Mouse (Mus musculus) limb, embryonic 10.5 days (tissue): Measurements from ENCODE around the gene Prr7. TPM values are rescaled to one million over a fixed set of nuclear protein-coding genes. Genes with fewer than 3 reads are reported as not detected.

Source experiments
- DNase-seq: peaks from one replicate; pipeline ENCODE4 v3.0.0-alpha.2; 2017; ENCODE audit warnings: low spot score
- H3K27ac ChIP-seq: fragments of 300-500 bp; sonication (generic); 2 replicates; pipeline ENCODE4 v1.5.1; 2016; ENCODE audit warnings: mild to moderate bottlenecking
- H3K27me3 ChIP-seq: fragments of 300-500 bp; sonication (generic); 2 replicates; pipeline ENCODE4 v1.6.1; 2016; ENCODE audit warnings: low read depth, mild to moderate bottlenecking; ENCODE audit not compliant: poor library complexity, severe bottlenecking
- H3K36me3 ChIP-seq: fragments of 300-500 bp; sonication (generic); 2 replicates; pipeline ENCODE4 v1.6.1; 2016; ENCODE audit warnings: mild to moderate bottlenecking, moderate library complexity
- H3K4me1 ChIP-seq: fragments of 300-500 bp; sonication (generic); 2 replicates; pipeline ENCODE4 v1.6.1; 2016
- H3K4me3 ChIP-seq: fragments of 300-500 bp; sonication (generic); 2 replicates; pipeline ENCODE4 v1.5.1; 2016; ENCODE audit warnings: mild to moderate bottlenecking, moderate library complexity
- H3K9me3 ChIP-seq: fragments of 300-500 bp; sonication (generic); replicated peaks from 2 replicates; pipeline ENCODE4 v1.6.1; 2016; ENCODE audit warnings: mild to moderate bottlenecking
- WGBS: fragments of 180-500 bp; shearing (Covaris S2); methylation state at CpG from one replicate; pipeline ENCODE4 v1.1.7; 2016; 5-methylcytosine and 5-hydroxymethylcytosine counted together
- polyA plus RNA-seq: library from polyadenylated mRNA; unstranded; fragments of >200 nt; fragmentation: Nextera tagmentation; extraction: Ambion mirVana; gene quantifications from 2 replicates; pipeline ENCODE4 v1.2.1, GENCODE M21; 2016

Prr7 gene
- polyA plus RNA-seq, 1 experiment from 2014 or later: 0.34 TPM

DNA sequence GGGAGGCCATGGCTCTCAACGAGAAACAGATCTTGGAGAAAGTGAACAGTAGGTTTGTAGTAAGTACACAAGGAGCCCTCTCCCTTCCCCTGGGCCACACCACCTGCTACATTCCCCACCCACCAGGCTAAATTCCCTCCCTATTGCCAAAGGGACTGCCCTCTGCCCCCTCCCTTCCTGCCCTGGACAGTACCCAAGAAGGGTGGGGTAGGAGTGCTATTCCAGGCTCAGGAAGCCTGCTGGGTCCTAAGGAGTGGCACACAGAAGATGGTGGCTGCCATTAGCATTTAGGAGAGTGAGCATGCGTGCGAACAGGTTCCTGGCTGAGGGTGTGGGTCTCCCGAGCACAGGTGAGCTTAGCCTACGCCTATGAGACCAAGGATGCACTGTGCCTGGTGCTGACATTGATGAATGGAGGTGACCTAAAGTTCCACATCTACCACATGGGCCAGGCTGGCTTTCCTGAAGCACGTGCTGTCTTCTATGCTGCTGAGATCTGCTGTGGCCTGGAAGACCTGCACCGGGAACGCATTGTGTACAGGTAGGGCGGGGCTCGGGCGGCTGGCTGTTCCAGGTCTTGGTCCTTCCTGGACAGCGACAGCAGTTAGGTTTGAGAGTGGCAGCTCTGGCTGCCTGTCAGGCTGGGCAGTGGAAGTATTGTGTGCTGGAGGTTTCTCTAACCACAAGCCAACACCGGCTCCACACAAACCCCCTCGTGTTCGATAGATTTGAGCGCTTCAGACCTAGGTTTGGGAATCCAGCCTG is 12.1 kb upstream of the Prr7 start:
- Histone ChIP-seq H3K27ac (no peak overlapping the region), H3K4me3 (no peak overlapping the region), H3K9me3 (no peaks in the 10 kb centered on the region), H3K4me1 (peaks cover 10% of the 10 kb centered on the region), H3K36me3 (peaks cover 92% of the 10 kb centered on the region), H3K27me3 (no peaks in the 10 kb centered on the region)
- 94% methylated on average over 16 of the region's 16 CpGs for WGBS
- no peak for DNase-seq

DNA sequence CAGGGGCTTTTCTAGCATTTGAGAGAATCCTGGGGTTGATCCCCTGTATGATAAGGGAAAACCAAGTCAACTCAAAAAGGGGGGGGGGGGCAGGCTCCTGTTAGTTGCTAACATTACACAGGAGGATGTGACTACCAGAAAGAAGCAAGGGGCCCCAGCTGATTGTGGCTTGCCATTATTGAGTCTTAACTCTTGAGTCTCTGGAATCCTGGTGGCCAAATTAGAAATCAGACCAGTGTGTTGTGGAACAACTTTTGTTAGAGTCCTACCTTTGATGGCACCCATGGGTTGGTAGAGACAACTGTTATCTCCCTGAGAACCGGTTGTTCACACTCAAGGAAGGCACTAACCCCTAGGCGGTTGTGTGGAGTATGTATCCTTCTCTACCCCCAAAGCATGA is 1.1 kb upstream of the Prr7 start:
- Histone ChIP-seq H3K4me3 (0 out of 2 replicates have a peak overlapping the region, but pooled peaks have one; percentile 71), H3K27ac (no peak overlapping the region), H3K4me1 (peaks cover 42% of the 10 kb centered on the region), H3K36me3 (peaks cover 49% of the 10 kb centered on the region), H3K27me3 (0 out of 2 replicates have a peak, but pooled peaks cover 3% of the 10 kb centered on the region), H3K9me3 (no peaks in the 10 kb centered on the region)
- 45% methylated on average over 2 of the region's 2 CpGs for WGBS
- no peak for DNase-seq

DNA sequence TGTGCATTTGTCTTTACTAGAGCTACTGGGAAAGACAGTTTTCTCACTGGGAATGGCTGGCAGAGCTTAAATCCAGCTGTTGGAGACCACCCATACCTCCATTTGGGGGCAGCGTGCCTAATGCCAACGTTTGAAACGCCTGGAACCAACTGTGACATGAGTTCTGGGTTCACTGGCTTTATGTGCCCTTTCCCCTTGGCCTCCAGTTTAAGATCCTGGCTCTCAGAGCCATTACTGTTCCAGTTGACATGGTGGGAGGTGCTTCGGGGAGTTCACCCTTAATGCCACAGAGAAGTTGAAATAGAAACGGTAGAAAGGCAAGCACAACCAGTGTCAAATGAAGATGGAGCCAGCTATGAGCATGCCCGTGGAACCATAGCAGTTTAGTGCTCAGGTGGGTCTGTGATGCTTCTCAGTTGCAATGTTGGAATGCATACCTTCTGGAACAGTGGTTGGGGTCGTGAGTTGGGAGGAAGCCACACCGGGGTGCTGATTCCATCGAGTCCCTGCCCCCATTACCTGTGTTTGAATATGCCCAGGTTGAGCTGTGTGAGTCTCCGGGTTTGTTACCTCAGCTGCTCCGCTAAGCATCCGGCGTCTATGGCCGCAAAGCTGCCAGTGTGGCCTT is 554 bp upstream of the Prr7 start:
- H3K27ac ChIP-seq: peak overlapping the region; percentile 91
- H3K4me3 ChIP-seq: peak overlapping the region; percentile 71
- no peaks in the 10 kb centered on the region for H3K9me3 ChIP-seq
- 0 out of 2 replicates have a peak, but pooled peaks cover 3% of the 10 kb centered on the region for H3K27me3 ChIP-seq
- WGBS: 12% methylated on average over 14 of the region's 14 CpGs
- peaks cover 44% of the 10 kb centered on the region for H3K4me1 ChIP-seq
- H3K36me3 ChIP-seq: peaks cover 43% of the 10 kb centered on the region
- no peak for DNase-seq

DNA sequence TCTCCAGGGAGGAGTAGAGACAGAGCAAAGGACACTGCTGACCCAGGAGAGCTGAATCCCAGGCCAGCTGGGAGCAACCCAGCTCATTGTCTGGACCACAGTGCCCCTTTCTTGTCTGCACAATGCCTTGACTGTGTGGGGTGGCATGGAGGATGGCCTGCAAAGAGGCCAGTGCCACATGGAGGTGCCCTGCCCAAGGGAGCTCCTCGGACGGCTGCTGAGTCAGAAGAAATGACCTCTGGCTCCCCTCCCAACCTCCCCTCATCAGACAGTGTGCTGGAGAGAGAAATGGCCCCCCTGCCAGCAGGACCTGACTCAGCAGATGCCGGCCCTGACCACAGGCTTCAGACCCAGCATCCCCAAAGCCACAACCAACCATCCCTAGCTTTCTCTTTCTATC is 1.1 kb downstream of the Prr7 start:
- H3K36me3 ChIP-seq: peaks cover 27% of the 10 kb centered on the region
- no peaks in the 10 kb centered on the region for H3K9me3 ChIP-seq
- DNase-seq: no peak
- H3K27ac ChIP-seq: peak overlapping the region; percentile 91
- WGBS: 20% methylated on average over 3 of the region's 3 CpGs
- H3K4me1 ChIP-seq: peaks cover 56% of the 10 kb centered on the region
- peak overlapping the region; percentile 71 for H3K4me3 ChIP-seq
- H3K27me3 ChIP-seq: 0 out of 2 replicates have a peak, but pooled peaks cover 3% of the 10 kb centered on the region

DNA sequence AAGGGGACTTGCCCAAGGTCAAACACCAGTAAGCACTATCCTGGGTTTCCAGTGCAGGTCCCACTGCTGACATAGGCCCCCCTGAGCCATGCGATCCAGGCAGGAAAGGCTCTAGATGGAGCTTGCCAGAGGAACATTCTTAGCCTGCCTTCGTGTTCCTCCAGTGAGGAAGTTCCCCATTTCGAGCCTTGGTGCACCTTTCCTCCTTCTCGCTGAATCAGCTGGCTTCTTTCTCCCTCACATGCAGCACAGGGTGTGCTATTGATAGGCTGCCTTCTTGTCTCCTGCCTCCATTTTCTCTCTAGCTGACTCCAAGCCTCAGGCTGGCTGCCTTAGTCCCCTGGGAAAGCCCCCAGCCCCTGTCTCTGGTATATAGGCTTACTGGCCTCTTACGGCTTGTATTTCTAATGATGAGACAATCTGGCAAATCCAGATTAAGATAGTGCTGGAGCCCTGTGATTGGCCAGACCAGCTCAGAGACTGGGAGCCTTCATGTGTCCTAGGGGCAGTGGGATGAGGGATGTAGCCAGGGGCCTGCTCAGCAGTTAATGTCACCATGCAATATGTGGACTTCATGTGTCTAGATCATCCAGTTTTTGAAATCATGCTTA is 1.9 kb downstream of the Prr7 start:
- Histone ChIP-seq H3K36me3 (peaks cover 20% of the 10 kb centered on the region), H3K4me3 (peak overlapping the region; percentile 24; the same call in 1 of the 2 replicates), H3K9me3 (no peaks in the 10 kb centered on the region), H3K4me1 (peaks cover 62% of the 10 kb centered on the region), H3K27ac (peak overlapping the region; percentile 91; the same call in 1 of the 2 replicates), H3K27me3 (peaks cover 10% of the 10 kb centered on the region; the same call in 1 of the 2 replicates)
- no peak for DNase-seq
- WGBS: 84% methylated on average over 5 of the region's 5 CpGs

DNA sequence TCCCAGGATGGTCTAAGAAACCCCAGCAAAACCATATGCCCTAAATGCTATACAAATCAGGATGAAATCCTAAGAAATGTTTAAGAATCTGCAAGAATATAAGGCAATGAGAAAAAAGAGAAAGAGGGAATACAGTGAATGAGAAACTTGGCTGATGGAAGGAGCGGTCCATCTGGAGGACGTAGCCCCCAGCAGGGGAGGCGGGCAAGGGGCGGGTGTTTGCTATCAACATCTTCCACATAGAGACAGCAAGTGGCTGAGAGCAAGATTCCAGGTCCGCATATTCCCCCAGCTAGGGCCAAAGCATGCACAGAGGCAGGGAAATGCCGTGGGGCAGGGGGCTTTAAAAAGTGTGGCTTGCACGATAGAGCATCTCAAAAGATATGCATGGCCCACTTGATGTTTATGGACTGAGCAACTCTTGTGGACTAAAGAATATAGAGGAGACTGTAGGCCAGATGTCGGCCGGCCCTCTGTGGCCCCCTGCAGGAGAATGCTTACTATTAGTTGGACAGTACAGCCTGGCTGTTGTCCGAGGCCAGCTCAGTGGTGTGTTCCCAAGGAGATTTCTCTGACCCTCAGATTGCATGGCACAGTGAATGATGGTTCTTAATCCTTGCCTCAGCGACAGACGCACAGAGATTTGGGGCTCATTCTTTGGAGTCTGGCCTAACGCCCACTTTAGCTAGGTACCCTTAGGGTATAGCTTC is 4.9 kb downstream of the Prr7 start:
- Histone ChIP-seq H3K36me3 (peaks cover 7% of the 10 kb centered on the region), H3K27ac (no peak overlapping the region), H3K9me3 (no peaks in the 10 kb centered on the region), H3K4me3 (no peak overlapping the region), H3K27me3 (peaks cover 8% of the 10 kb centered on the region; the same call in 1 of the 2 replicates), H3K4me1 (peaks cover 79% of the 10 kb centered on the region)
- 58% methylated on average over 13 of the region's 13 CpGs for WGBS
- DNase-seq: peak; percentile 61

DNA sequence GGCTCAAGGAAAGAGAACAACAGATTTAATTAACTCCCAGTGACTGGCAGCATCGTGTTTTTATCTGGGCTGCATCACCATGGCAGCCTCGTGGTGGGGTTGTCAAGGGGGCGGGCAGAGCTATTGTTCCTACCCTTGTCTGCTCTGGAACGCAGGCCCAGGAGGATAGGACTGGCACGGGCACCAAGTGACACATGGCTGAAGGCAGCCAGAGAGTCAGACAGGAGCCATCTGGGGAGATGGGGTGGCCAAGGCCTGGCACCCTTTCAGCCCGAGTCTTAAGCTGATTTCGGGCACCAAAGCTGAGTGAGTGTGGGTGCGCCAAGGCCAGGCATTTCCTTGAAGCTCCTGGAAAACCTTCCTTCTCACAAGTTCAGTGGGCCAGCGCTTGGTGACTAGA is 6.3 kb downstream of the Prr7 start:
- Histone ChIP-seq H3K27me3 (peaks cover 8% of the 10 kb centered on the region; the same call in 1 of the 2 replicates), H3K4me3 (no peak overlapping the region), H3K36me3 (peaks cover 21% of the 10 kb centered on the region), H3K4me1 (peaks cover 78% of the 10 kb centered on the region), H3K9me3 (no peaks in the 10 kb centered on the region), H3K27ac (peak overlapping the region; percentile 81; the same call in 1 of the 2 replicates)
- 77% methylated on average over 9 of the region's 9 CpGs for WGBS
- no peak for DNase-seq

DNA sequence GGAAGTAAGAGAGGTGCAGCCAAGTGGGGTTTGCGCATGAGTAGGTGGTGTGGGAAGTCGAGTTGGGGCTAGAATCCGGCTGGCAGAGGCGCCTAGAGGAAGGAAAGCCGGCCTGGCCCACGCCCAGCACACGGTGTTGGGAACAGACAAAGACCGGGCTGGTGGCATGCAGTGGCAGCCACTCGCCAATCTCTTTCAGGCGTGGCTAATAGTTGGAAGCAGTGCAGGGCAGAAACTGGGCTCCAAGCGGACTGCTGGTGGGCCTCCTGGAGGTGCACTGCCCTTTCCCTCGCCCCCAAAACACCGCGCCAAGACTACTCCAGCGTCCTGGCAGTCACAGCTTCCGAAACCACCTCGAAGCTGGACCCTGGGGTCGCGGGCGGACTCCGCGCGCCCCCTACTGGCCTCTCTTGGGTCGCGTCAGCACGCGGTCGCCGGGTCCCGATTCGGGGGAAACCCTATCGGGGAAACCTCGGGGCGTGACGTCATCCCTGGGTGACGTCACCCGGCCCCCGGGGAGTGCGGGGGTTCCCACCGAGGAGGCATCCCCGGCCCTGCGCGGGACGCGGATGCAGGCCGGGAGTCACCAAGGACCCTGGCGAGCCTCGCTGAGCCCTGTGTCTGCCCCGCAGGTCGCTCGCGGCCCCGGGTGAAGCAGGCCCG is 7.2 kb downstream of the Prr7 start:
- Histone ChIP-seq H3K4me1 (peaks cover 70% of the 10 kb centered on the region), H3K27ac (peak overlapping the region; percentile 81), H3K36me3 (peaks cover 30% of the 10 kb centered on the region), H3K27me3 (peaks cover 8% of the 10 kb centered on the region; the same call in 1 of the 2 replicates), H3K9me3 (no peaks in the 10 kb centered on the region), H3K4me3 (peak overlapping the region; percentile 66)
- DNase-seq: peak; percentile 98
- 3% methylated on average over 54 of the region's 54 CpGs for WGBS

DNA sequence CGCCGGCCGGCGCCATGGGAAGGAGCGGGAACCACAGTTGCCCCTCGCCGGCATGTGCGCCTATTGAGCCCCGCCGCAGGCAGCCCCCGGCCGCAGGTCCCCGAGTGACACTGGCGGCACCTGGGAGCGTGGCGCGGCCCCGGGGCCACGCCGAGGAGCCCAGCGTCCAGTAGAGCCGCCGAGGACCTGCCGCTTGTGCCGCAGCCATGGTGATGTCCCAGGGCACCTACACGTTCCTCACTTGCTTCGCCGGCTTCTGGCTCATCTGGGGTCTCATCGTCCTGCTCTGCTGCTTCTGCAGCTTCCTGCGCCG is 7.7 kb downstream of the Prr7 start:
- no peak for DNase-seq
- under 1% methylated on average over 31 of the region's 31 CpGs for WGBS
- Histone ChIP-seq H3K4me1 (peaks cover 67% of the 10 kb centered on the region), H3K4me3 (peak overlapping the region; percentile 66), H3K9me3 (no peaks in the 10 kb centered on the region), H3K36me3 (peaks cover 35% of the 10 kb centered on the region), H3K27me3 (peaks cover 8% of the 10 kb centered on the region; the same call in 1 of the 2 replicates), H3K27ac (peak overlapping the region; percentile 81)

DNA sequence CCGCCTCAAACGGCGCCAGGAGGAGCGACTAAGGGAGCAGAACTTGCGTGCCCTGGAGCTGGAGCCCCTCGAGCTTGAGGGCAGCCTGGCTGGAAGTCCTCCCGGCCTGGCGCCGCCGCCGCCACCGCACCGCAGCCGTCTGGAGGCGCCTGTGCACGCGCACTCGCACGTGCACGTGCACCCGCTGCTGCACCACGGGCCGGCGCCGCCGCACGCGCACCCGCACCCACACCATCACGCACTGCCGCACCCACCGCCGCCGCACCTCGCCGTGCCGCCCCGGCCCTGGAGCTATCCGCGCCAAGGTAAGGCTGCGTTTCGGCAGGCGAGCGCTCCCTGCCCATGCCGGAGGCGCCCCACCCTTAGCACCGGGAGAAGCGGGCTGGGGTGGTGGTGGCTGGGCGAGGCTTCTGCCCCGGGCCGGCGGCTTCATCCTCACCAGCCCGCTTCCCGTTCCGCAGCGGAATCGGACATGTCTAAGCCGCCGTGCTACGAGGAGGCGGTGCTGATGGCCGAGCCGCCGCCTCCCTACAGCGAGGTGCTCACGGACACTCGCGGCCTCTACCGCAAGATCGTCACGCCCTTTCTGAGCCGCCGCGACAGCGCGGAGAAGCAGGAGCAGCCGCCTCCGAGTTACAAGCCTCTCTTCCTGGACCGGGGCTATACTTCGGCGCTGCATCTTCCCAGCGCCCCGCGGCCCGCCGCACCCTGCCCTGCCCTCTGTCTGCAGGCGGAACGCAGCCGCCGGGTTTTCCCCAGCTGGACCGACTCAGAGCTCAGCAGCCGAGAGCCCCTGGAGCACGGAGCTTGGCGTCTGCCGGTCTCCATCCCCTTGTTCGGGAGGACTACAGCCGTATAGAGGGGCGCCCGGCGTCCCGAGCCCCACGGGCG is 8.3 kb downstream of the Prr7 start:
- peaks cover 65% of the 10 kb centered on the region for H3K4me1 ChIP-seq
- DNase-seq: peak; percentile 77
- under 1% methylated on average over 102 of the region's 103 CpGs for WGBS

DNA sequence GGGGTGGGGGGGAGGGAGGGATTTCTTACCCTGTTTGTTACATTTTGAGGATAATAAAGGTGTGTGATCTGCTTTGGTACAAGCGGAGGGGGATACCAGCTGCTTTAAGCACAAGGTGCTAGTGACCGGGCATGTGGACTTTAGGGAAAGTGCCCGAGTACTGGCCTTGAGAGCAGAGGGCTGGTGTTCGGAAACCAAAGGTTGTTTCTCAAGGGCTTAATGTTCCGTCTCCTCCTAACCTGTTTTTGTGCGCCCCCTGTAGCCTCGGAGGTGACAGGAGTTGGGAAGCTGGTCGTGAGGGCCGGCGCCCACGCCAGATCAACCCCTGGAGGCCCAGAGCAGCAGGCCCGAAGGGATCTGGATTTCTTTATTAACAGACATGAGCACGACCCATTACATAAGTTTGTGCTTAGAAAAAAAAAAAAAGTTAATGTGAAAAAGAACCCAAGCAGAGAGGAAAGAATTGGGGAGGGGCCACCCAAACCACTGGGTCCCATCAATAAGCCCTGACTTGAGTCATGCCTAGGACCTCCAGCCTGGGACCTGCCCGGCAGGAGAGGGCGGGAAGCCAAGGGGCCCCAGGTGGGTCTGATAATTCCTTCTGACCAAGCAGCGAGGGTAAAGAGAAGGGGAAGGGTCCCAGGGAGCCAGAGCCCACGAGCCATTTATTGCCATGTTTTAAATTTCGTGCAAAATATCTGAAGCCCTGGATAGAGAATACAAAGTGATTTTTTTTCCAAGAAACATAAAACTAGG is 9.2 kb downstream of the Prr7 start:
- DNase-seq: peak; percentile 65
- H3K4me1 ChIP-seq: peaks cover 62% of the 10 kb centered on the region
- peak overlapping the region; percentile 81 for H3K27ac ChIP-seq
- peaks cover 49% of the 10 kb centered on the region for H3K36me3 ChIP-seq
- peak overlapping the region; percentile 66 for H3K4me3 ChIP-seq
- peaks cover 8% of the 10 kb centered on the region; the same call in 1 of the 2 replicates for H3K27me3 ChIP-seq
- no peaks in the 10 kb centered on the region for H3K9me3 ChIP-seq
- 19% methylated on average over 18 of the region's 18 CpGs for WGBS

More for the DNA sequence above, 8.3 kb downstream of the Prr7 start:
- Histone ChIP-seq H3K9me3 (no peaks in the 10 kb centered on the region), H3K27ac (peak overlapping the region; percentile 81), H3K36me3 (peaks cover 41% of the 10 kb centered on the region), H3K4me3 (peak overlapping the region; percentile 66), H3K27me3 (peaks cover 8% of the 10 kb centered on the region; the same call in 1 of the 2 replicates)
